Mouse (Mus musculus) hindbrain, embryonic 15.5 days (tissue): ENCODE data around the gene Mrpl41. TPM values are rescaled to one million over a fixed set of nuclear protein-coding genes. Genes with fewer than 3 reads are reported as not detected.
A peak's percentile ranks its signal among the peaks of the same experiment; 100 is the strongest.

Experiments used
- ATAC-seq: fragments of 200-750 bp; cut with Nextera tagmentation; 2 replicates; pipeline ENCODE4 v1.8.0; 2017; ENCODE audit warnings: low read depth, moderate number of reproducible peaks, moderate TSS enrichment; ENCODE audit not compliant: low FRiP score
- H3K27ac ChIP-seq: fragments of 300-500 bp; sonication (generic); replicated peaks from 2 replicates; pipeline ENCODE4 v1.5.1; 2015; ENCODE audit warnings: mild to moderate bottlenecking, inconsistent platforms
- H3K27me3 ChIP-seq: fragments of 300-500 bp; sonication (generic); 2 replicates; pipeline ENCODE4 v1.6.1; 2015; ENCODE audit warnings: control low read depth, inconsistent platforms
- H3K36me3 ChIP-seq: fragments of 300-500 bp; sonication (generic); 2 replicates; pipeline ENCODE4 v1.6.1; 2015; ENCODE audit warnings: control low read depth, inconsistent platforms
- H3K4me1 ChIP-seq: fragments of 300-500 bp; sonication (generic); replicated peaks from 2 replicates; pipeline ENCODE4 v1.6.1; 2015; ENCODE audit warnings: control low read depth, inconsistent platforms
- H3K4me2 ChIP-seq: fragments of 300-500 bp; sonication (generic); 2 replicates; pipeline ENCODE4 v1.6.1; 2015; ENCODE audit warnings: moderate library complexity, mild to moderate bottlenecking, inconsistent platforms
- H3K4me3 ChIP-seq: fragments of 300-500 bp; sonication (generic); 2 replicates; pipeline ENCODE4 v1.5.1; 2015; ENCODE audit warnings: mild to moderate bottlenecking, inconsistent platforms
- H3K9ac ChIP-seq: fragments of 300-500 bp; sonication (generic); 2 replicates; pipeline ENCODE4 v1.6.1; 2015; ENCODE audit warnings: inconsistent platforms
- H3K9me3 ChIP-seq: fragments of 300-500 bp; sonication (generic); 2 replicates; pipeline ENCODE4 v1.6.1; 2016; ENCODE audit warnings: control low read depth, inconsistent platforms
- WGBS: fragments of 180-500 bp; shearing (Covaris S2); methylation state at CpG from one replicate; pipeline ENCODE4 v1.1.7; 2015; 5-methylcytosine and 5-hydroxymethylcytosine counted together
- polyA plus RNA-seq: library from polyadenylated mRNA; unstranded; fragments of >200 nt; fragmentation: Nextera tagmentation; extraction: Ambion mirVana; gene quantifications from 2 replicates; pipeline ENCODE4 v1.2.1, GENCODE M21; 2015

The Mrpl41 gene
- polyA plus RNA-seq, result 157 and 171 TPM in 2 replicates

- Histone ChIP-seq H3K4me2 (peak within 1 kb of the TSS; percentile 96), H3K4me1 (peaks cover 24% of the 10 kb centered on the region), H3K4me3 (peak within 1 kb of the TSS; percentile 87), H3K27ac (peak within 1 kb of the TSS; percentile 92), H3K9me3 (no peaks in the 10 kb centered on the region), H3K36me3 (peaks cover 24% of the 10 kb centered on the region), H3K27me3 (no peaks in the 10 kb centered on the region), H3K9ac (peak within 1 kb of the TSS; percentile 77)
- peak; percentile 100 for ATAC-seq
- 0% methylated on average over 64 of the region's 64 CpGs for WGBS
These were observed at the start of gene Mrpl41 for GRCm38 (mm10) chr2:24974906-24975703. TSS of gene Mrpl41 (minus strand) at chr2:24975098.

DNA sequence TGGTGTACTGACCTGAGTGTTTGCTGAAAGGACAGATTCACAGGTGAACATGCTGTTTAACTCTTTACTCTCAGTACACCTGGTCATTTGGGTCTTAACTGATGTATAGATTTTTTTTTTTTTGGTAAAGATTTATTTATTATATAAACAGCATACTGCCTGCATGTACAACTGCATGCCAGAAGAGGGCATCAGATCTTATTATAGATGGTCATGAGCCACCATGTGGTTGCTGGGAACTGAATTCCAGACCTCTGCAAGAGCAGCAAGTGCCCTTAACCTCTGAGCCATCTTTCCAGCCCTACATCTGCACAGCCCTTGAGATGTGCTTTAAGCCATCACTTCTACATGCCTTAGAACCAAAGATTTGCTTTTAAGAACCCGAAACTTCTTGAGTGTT lies 47.8 kb upstream of the Mrpl41 start:
- Histone ChIP-seq H3K4me1 (no peaks in the 10 kb centered on the region), H3K4me2 (no peak overlapping the region), H3K27ac (no peak overlapping the region), H3K36me3 (no peaks in the 10 kb centered on the region), H3K9me3 (no peaks in the 10 kb centered on the region), H3K27me3 (no peaks in the 10 kb centered on the region), H3K9ac (no peak overlapping the region), H3K4me3 (no peak overlapping the region)
- no peak for ATAC-seq
- WGBS, result 100% methylated on average over 1 of the region's 1 CpGs

DNA sequence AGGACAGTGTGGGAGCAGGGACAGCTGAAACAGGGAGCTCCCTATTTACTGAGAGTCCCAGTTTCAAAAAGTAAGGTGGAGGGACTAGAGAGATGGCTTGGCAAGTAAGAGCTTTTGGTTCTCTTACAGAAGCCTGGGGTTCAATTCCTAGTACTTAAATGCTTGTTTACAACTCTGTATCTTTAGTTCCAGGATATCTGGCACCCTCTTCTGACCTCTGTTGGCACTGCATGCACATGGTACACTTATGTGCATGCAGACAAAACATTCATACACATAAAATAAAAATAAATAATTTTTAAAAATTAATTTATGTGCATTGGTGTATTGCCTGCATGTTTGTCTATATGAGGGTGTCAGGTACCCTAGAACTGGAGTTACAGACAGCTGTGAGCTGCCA lies 33.4 kb upstream of the Mrpl41 start:
- Histone ChIP-seq H3K27me3 (no peaks in the 10 kb centered on the region), H3K4me1 (no peaks in the 10 kb centered on the region), H3K36me3 (no peaks in the 10 kb centered on the region), H3K4me3 (no peak overlapping the region), H3K27ac (no peak overlapping the region), H3K4me2 (no peak overlapping the region), H3K9ac (no peak overlapping the region), H3K9me3 (no peaks in the 10 kb centered on the region)
- no peak for ATAC-seq

DNA sequence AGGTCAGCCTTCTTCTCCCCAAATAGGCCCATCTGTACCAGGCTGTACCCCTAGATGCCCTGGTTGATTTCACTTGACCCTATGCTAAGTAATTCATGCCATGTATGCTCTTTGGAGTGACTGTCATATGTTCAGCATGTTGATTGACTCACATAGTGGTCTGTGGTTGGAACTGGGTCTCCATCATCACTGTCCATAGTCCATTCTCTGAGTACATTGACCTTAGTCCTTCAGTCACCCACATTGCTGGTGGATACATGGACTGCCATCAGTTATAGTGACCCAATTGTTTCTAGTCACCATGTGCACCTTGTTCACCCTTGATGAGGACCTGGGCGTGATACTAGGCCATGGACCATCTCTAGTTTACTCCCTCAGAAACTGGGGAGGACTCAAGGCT lies 31.9 kb upstream of the Mrpl41 start:
- WGBS, result 83% methylated on average over 1 of the region's 1 CpGs
- Histone ChIP-seq H3K36me3 (no peaks in the 10 kb centered on the region), H3K9ac (no peak overlapping the region), H3K9me3 (no peaks in the 10 kb centered on the region), H3K4me2 (no peak overlapping the region), H3K4me1 (no peaks in the 10 kb centered on the region), H3K4me3 (no peak overlapping the region), H3K27ac (no peak overlapping the region), H3K27me3 (no peaks in the 10 kb centered on the region)
- no peak for ATAC-seq

DNA sequence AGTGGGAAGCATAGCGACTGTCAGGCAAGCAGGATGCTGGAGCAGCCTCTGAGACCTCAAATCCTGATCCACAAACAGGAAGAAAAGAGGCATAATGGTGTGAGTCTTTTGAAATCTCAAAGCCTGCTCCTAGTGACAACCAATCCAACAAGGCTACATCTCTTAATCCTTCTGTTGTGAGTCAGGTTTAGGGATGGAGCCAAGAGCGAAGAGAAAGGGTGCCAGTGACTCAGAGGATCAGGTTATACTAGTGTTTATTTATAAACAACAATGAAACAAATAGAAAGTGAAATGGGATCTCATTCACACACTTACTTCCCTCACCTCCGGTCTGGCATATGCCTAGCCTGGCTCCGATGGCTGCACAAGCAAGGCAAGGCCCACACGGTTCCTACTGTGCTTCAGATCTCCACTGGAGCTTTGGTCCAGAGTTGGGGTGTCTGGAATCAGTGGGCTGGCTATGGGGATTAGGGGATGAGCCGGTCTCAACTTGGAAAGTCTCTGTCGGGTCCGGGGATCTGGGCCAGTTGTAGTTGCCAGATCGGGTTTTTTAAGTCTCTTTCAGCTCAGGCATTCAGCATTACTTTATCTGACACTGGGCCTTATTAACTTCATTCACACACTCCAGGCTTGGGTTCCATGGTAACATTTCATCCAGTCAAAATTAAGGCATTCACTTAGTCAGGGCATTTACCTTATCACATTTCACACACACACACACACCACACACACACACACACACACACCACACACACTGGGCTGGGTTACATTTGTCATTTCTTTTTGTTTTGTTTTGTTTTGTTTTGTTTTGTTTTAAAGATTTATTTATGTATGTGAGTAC lies 29.3 kb upstream of the Mrpl41 start:
- WGBS, result 72% methylated on average over 9 of the region's 9 CpGs
- Histone ChIP-seq H3K27me3 (no peaks in the 10 kb centered on the region), H3K4me2 (no peak overlapping the region), H3K9ac (no peak overlapping the region), H3K4me3 (no peak overlapping the region), H3K9me3 (no peaks in the 10 kb centered on the region), H3K36me3 (no peaks in the 10 kb centered on the region), H3K4me1 (no peaks in the 10 kb centered on the region), H3K27ac (no peak overlapping the region)
- ATAC-seq, result no peak

GRCm38 (mm10) chr2:25000544-25001235 lies 25.8 kb upstream of the Mrpl41 start:
- Histone ChIP-seq H3K4me3 (no peak overlapping the region), H3K36me3 (no peaks in the 10 kb centered on the region), H3K4me1 (no peaks in the 10 kb centered on the region), H3K9me3 (no peaks in the 10 kb centered on the region), H3K27ac (no peak overlapping the region), H3K4me2 (no peak overlapping the region), H3K9ac (no peak overlapping the region), H3K27me3 (no peaks in the 10 kb centered on the region)
- WGBS, result 78% methylated on average over 3 of the region's 3 CpGs
- no peak; the same call in 1 of the 2 replicates for ATAC-seq

DNA sequence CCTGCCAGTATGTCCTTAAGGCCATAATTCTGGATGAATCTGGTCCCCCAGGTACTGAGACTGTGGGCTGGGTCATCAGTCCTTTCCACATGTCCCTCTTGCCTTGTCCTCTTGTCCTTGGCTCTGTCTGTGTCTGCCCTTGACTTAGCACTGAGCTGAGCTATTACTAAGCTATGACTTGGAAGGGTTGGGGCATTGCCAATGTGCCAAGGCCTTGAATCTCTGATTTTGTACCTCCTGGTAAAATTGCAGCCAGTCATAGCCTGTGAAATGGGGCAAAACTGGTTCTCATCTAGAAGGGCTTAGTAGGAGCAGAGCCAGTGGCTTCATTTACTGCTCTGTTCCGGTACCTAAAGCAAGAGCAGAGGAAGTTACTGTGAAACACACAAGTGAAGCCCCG lies 21.6 kb upstream of the Mrpl41 start:
- Histone ChIP-seq H3K9ac (no peak overlapping the region), H3K27me3 (no peaks in the 10 kb centered on the region), H3K9me3 (no peaks in the 10 kb centered on the region), H3K4me1 (no peaks in the 10 kb centered on the region), H3K27ac (no peak overlapping the region), H3K36me3 (no peaks in the 10 kb centered on the region), H3K4me3 (no peak overlapping the region), H3K4me2 (no peak overlapping the region)
- 94% methylated on average over 2 of the region's 2 CpGs for WGBS
- no peak for ATAC-seq

- Histone ChIP-seq H3K27ac (no peak overlapping the region), H3K4me1 (no peaks in the 10 kb centered on the region), H3K4me3 (no peak overlapping the region), H3K9me3 (no peaks in the 10 kb centered on the region), H3K27me3 (no peaks in the 10 kb centered on the region), H3K36me3 (no peaks in the 10 kb centered on the region), H3K9ac (no peak overlapping the region), H3K4me2 (no peak overlapping the region)
- 85% methylated on average over 6 of the region's 6 CpGs for WGBS
- ATAC-seq, result no peak
These were observed 20.4 kb upstream of the Mrpl41 start for GRCm38 (mm10) chr2:24995332-24995731.

DNA sequence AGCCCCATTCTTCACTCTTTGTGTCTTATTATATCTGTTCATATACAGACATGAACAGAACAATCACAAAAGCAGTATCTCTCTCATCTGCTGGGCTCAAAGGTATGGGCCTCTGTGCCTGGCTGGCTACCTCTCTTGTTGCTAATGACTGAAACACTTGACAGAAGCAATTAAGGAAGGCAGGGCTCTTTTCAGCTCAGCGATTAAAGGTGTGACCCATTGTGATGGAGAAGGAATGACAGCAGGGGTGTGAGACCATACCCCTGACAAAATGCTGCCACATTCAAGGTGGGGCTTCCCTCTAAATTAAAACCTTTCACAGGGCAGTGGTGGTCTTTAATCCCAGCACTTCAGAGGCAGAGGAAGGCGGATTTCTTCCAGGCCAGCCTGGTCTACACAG lies 12.9 kb upstream of the Mrpl41 start:
- Histone ChIP-seq H3K9me3 (no peaks in the 10 kb centered on the region), H3K36me3 (no peaks in the 10 kb centered on the region), H3K4me3 (no peak overlapping the region), H3K4me1 (no peaks in the 10 kb centered on the region), H3K4me2 (no peak overlapping the region), H3K9ac (no peak overlapping the region), H3K27me3 (no peaks in the 10 kb centered on the region), H3K27ac (no peak overlapping the region)
- WGBS, result 67% methylated on average over 2 of the region's 2 CpGs
- ATAC-seq, result no peak

GRCm38 (mm10) chr2:24976960-24977359 lies 2.1 kb upstream of the Mrpl41 start:
- ATAC-seq, result no peak
- Histone ChIP-seq H3K27me3 (no peaks in the 10 kb centered on the region), H3K9ac (no peak overlapping the region), H3K4me2 (no peak overlapping the region), H3K4me1 (peaks cover 24% of the 10 kb centered on the region), H3K9me3 (no peaks in the 10 kb centered on the region), H3K36me3 (peaks cover 11% of the 10 kb centered on the region; the same call in 1 of the 2 replicates), H3K27ac (no peak overlapping the region), H3K4me3 (no peak overlapping the region)
- 91% methylated on average over 5 of the region's 5 CpGs for WGBS

DNA sequence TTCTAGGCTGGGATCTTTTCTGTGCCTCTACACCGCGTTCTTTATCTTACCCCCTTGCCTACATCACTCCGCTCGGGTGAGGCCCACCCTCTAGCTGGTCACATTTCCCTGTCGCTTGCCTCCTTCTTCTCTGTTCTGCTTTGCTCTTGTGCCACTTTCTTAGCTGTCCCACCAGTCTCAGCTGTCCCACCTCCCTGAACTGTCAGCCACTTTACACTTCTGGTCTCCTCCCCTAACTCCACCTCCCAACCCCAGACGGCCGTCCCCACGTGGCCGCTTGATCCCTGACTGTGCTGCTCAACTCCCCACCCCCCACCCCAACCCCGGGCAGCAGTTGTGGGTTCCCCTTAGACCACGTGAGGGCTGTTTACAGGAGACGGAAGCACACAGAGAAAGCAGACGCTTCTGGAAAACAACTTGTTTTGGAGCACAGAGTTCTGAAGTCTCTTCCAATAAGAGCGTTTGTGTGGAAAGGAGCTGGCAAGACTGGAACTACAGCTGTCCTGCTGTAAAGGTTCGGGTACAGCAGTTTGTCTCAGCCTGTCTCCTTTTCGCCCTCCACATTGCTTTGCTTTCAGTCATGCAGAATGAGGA lies 903 bp upstream of the Mrpl41 start, which contains the start of gene Pnpla7:
TSS of gene Pnpla7 (plus strand) at position 330 of the 594 bp plus-strand sequence.
- H3K27ac ChIP-seq, result peak within 1 kb of the TSS; percentile 92
- peaks cover 18% of the 10 kb centered on the region for H3K36me3 ChIP-seq
- H3K4me2 ChIP-seq, result peak within 1 kb of the TSS; percentile 96
- peaks cover 24% of the 10 kb centered on the region for H3K4me1 ChIP-seq
- 1% methylated on average over 16 of the region's 16 CpGs for WGBS
- peak within 1 kb of the TSS; percentile 77 for H3K9ac ChIP-seq
- no peaks in the 10 kb centered on the region for H3K27me3 ChIP-seq
- H3K9me3 ChIP-seq, result no peaks in the 10 kb centered on the region
- ATAC-seq, result peak; percentile 31; the same call in 1 of the 2 replicates
- peak within 1 kb of the TSS; percentile 87 for H3K4me3 ChIP-seq
